ENCODE assay signal across 8 mouse cellular contexts in the genomic region with DNA sequence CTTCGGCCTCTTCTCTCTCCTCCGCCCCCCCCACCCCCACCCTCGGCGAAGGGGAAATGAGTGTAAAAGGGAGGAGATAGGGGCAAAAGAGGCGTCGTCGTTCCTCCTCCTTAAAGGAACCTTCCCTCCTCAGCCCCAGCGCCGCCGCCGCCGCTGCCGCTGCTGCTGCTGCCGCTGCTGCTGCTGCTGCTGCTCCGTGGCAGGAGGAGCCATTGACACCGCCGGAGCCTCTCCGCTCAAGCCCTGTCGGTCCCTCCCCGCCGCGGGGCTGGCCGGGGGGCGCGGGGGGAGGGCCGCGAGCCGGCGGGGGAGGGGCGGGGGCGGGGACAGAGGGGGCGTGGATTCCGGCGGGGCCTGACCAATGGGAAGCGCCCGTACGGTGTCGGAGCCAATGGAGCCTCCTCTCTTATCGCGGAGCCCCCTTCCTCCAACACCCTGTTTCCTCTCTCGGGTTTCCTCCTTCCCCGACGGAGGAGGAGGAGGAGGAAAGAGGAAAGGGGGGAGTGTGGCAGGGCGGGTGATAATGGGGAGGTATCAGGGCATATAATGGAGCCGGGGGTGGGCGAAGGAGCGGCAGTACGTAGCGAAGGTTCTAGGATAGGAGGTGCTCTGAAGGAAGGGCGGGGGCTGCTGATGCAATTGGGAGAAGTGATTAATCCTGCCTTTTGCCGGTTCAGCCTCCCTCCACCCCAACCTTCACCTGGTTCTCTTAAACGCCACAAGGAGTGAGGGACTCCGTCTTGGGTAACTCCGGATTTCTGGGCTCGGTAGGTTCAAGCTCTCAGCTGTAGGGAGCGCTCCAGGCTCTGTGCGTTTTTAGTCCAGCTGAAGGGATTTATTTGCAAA. TPM values are rescaled to one million over a fixed set of nuclear protein-coding genes. Genes with fewer than 3 reads are reported as not detected.
A peak's percentile ranks its signal among the peaks of the same experiment; 100 is the strongest.
DNase-seq lines count a peak whose midpoint lies in the region; ATAC-seq and TF ChIP-seq lines count a peak whose summit lies in the region.

No protein-coding gene starts in this region.

- DNase-seq in 416B (ENCODE audit: low read depth) = peak; percentile 96
- DNase-seq in heart, adult 8-10 months (ENCODE audit: low spot score) = peak; percentile 96
- peak; percentile 95 for DNase-seq in kidney, adult 9 months
- DNase-seq in limb, embryonic 14.5 days (ENCODE audit: low spot score) = peak; percentile 97
- peak; percentile 97 for DNase-seq in midbrain, postnatal 0 days (ENCODE audit: low spot score)
- DNase-seq in spleen, postnatal 14 days (ENCODE audit: low spot score in 2 of 2) = peak; percentile 72 to 75

- no peaks in the 10 kb centered on the region for H3K27me3 ChIP-seq in embryonic facial prominence, embryonic 15.5 days
- no peaks in the 10 kb centered on the region for H3K27me3 ChIP-seq in limb, embryonic 14.5 days (ENCODE audit: control insufficient read depth, insufficient read depth, low read length)
- no peaks in the 10 kb centered on the region for H3K27me3 ChIP-seq in midbrain, postnatal 0 days (ENCODE audit: insufficient read depth, low read length)

- H3K9me3 ChIP-seq in embryonic facial prominence, embryonic 15.5 days (replicated peaks) = no peaks in the 10 kb centered on the region
- H3K9me3 ChIP-seq in limb, embryonic 14.5 days (ENCODE audit: control insufficient read depth, low read length) = no peaks in the 10 kb centered on the region
- H3K9me3 ChIP-seq in midbrain, postnatal 0 days (ENCODE audit: low read length) = no peaks in the 10 kb centered on the region

- H3K4me1 ChIP-seq in bone marrow, adult 2 months (ENCODE audit: control insufficient read depth, insufficient read depth, low read length) = no peaks in the 10 kb centered on the region; the same call in 1 of the 2 replicates
- H3K4me1 ChIP-seq in embryonic facial prominence, embryonic 15.5 days = peaks cover 7% of the 10 kb centered on the region; the same call in 1 of the 2 replicates
- H3K4me1 ChIP-seq in limb, embryonic 14.5 days (ENCODE audit: control insufficient read depth, insufficient read depth, low read length) = peaks cover 7% of the 10 kb centered on the region
- no peaks in the 10 kb centered on the region; the same call in 1 of the 2 replicates for H3K4me1 ChIP-seq in midbrain, postnatal 0 days (ENCODE audit: insufficient read depth, low read length)

- ATAC-seq in embryonic facial prominence, embryonic 15.5 days (ENCODE audit: insufficient number of reproducible peaks, low FRiP score, low TSS enrichment, low read depth) = peak; percentile 97
- ATAC-seq in limb, embryonic 14.5 days (ENCODE audit: low FRiP score, low read depth) = peak; percentile 96
- peak; percentile 96 for ATAC-seq in midbrain, postnatal 0 days (ENCODE audit: low FRiP score)

- 0 out of 2 replicates have a peak, but pooled peaks have one; percentile 32 for TF ChIP-seq CTCF in bone marrow, adult 2 months (IDR thresholded peaks at IDR 0.05; ENCODE audit: control insufficient read depth, insufficient read depth, low read length)
- TF ChIP-seq CTCF in midbrain, postnatal 0 days (IDR thresholded peaks at IDR 0.05) = peak; percentile 77

- peak; percentile 78; the same call in 1 of the 2 replicates for TF ChIP-seq POLR2A in bone marrow, adult 2 months (IDR thresholded peaks at IDR 0.05; ENCODE audit: borderline replicate concordance, control insufficient read depth, low read depth, low read length)
- TF ChIP-seq POLR2A in limb, embryonic 14.5 days (IDR thresholded peaks at IDR 0.05; ENCODE audit: borderline replicate concordance, extremely low read depth, insufficient read depth, insufficient read length) = peak; percentile 52

- 1% methylated on average over 40 of the region's 57 CpGs for WGBS in bone marrow, adult 2 months
- 1% methylated on average over 44 of the region's 57 CpGs for WGBS in embryonic facial prominence, embryonic 15.5 days
- WGBS in limb, embryonic 14.5 days = under 1% methylated on average over 18 of the region's 57 CpGs
- 2% methylated on average over 30 of the region's 57 CpGs for WGBS in midbrain, postnatal 0 days

- peak overlapping the region; percentile 66 for H3K4me2 ChIP-seq in embryonic facial prominence, embryonic 15.5 days (replicated peaks)
- peak overlapping the region; percentile 80 for H3K4me2 ChIP-seq in limb, embryonic 14.5 days (replicated peaks; ENCODE audit: low read depth, low read length, severe bottlenecking)
- H3K4me2 ChIP-seq in midbrain, postnatal 0 days (ENCODE audit: low read depth, low read length, poor library complexity, severe bottlenecking) = peak overlapping the region; percentile 60

- peak overlapping the region; percentile 98 for H3K4me3 ChIP-seq in bone marrow, adult 2 months (replicated peaks; ENCODE audit: control insufficient read depth, low read depth, low read length)
- H3K4me3 ChIP-seq in embryonic facial prominence, embryonic 15.5 days (replicated peaks) = peak overlapping the region; percentile 92
- H3K4me3 ChIP-seq in limb, embryonic 14.5 days (replicated peaks; ENCODE audit: low read length) = peak overlapping the region; percentile 95
- peak overlapping the region; percentile 100 for H3K4me3 ChIP-seq in midbrain, postnatal 0 days (ENCODE audit: low read depth, low read length)

- H3K36me3 ChIP-seq in embryonic facial prominence, embryonic 15.5 days = no peaks in the 10 kb centered on the region
- H3K36me3 ChIP-seq in limb, embryonic 14.5 days (ENCODE audit: control insufficient read depth, insufficient read depth, low read length) = no peaks in the 10 kb centered on the region
- H3K36me3 ChIP-seq in midbrain, postnatal 0 days (ENCODE audit: insufficient read depth, low read length) = no peaks in the 10 kb centered on the region

- H3K9ac ChIP-seq in embryonic facial prominence, embryonic 15.5 days = peak overlapping the region; percentile 99
- H3K9ac ChIP-seq in limb, embryonic 14.5 days (ENCODE audit: low read depth, low read length, severe bottlenecking) = peak overlapping the region; percentile 99
- H3K9ac ChIP-seq in midbrain, postnatal 0 days (replicated peaks; ENCODE audit: low read length, poor library complexity, severe bottlenecking) = peak overlapping the region; percentile 98

- H3K27ac ChIP-seq in bone marrow, adult 2 months (ENCODE audit: control insufficient read depth, insufficient read depth, low read depth, low read length, poor library complexity) = peak overlapping the region; percentile 99
- H3K27ac ChIP-seq in embryonic facial prominence, embryonic 15.5 days (replicated peaks) = peak overlapping the region; percentile 100
- peak overlapping the region; percentile 100 for H3K27ac ChIP-seq in limb, embryonic 14.5 days (replicated peaks; ENCODE audit: low read depth, low read length)
- H3K27ac ChIP-seq in midbrain, postnatal 0 days (ENCODE audit: low read depth, low read length) = peak overlapping the region; percentile 100

RNA-seq across cellular contexts. Expression of a gene that starts 0.9 kb away (rescaled TPM):
- polyA plus RNA-seq in bone marrow, adult 2 months (2011; ENCODE audit: insufficient read depth, insufficient read length, low replicate concordance, missing spikeins) = 16.4 and 17.2 TPM in 2 replicates
- 19.4 and 19.6 TPM in 2 replicates for polyA plus RNA-seq in embryonic facial prominence, embryonic 15.5 days (2015; fragmentation: Nextera tagmentation; extraction: Ambion mirVana)
- total RNA-seq in heart, adult 8-10 months (2022) = 10 to 100 TPM; 31.1 to 37.0 (median 35.5) TPM
- 50.9 and 63.0 TPM in 2 replicates for polyA plus RNA-seq in limb, embryonic 14.5 days (2012; rRNA removed)
- 29.5 and 34.1 TPM in 2 replicates for polyA plus RNA-seq in limb, embryonic 14.5 days (2014; fragmentation: Nextera tagmentation; extraction: Ambion mirVana)
- 48.5 and 76.9 TPM in 2 replicates for total RNA-seq in midbrain, postnatal 0 days (2014; rRNA removed)
- polyA plus RNA-seq in midbrain, postnatal 0 days (2015; fragmentation: Nextera tagmentation; extraction: Ambion mirVana) = 22.3 and 27.7 TPM in 2 replicates

Comparison
In these comparisons a context has a peak if more than half of its experiments do, and no peak if none do; other contexts are left out.
1. Peak in every context shown above with its lines: DNase-seq, ATAC-seq, H3K4me3 ChIP-seq and H3K27ac ChIP-seq.